Mouse (Mus musculus): ENCODE measurements at regions not wholly inside any gene's neighbourhood (a gene's known extent, or its start where the extent isn't known, plus 50 kb on each side); places are given as distances from the start of the nearest gene placed in this dataset.

- Histone ChIP-seq H3K36me3 (ENCODE audit: control insufficient read depth, insufficient read depth, low read length) (no peaks in the 10 kb centered on the region), H3K9ac (ENCODE audit: low read length) (no peak overlapping the region), H3K4me3 (ENCODE audit: low read depth, low read length) (no peak overlapping the region), H3K27ac (ENCODE audit: low read depth, low read length) (no peak overlapping the region), H3K27me3 (ENCODE audit: control insufficient read depth, insufficient read depth, low read length) (no peaks in the 10 kb centered on the region), H3K4me2 (no peak overlapping the region), H3K9me3 (ENCODE audit: control insufficient read depth, low read length) (no peaks in the 10 kb centered on the region), H3K4me1 (ENCODE audit: control insufficient read depth, insufficient read depth, low read length) (no peaks in the 10 kb centered on the region)
- no peak for ATAC-seq (ENCODE audit: low FRiP score)
- DNase-seq (ENCODE audit: low spot score, missing footprints), result no peak
- 84% methylated on average over 4 of the region's 4 CpGs for WGBS
Measured at GRCm38 (mm10) chr3:140059522-140060110, 854.1 kb downstream of the Stpg2 start.

- H3K27me3 ChIP-seq (ENCODE audit: control insufficient read depth, insufficient read depth, low read length), result no peaks in the 10 kb centered on the region
- H3K4me2 ChIP-seq, result no peak overlapping the region
- no peaks in the 10 kb centered on the region for H3K4me1 ChIP-seq (ENCODE audit: control insufficient read depth, insufficient read depth, low read length)
- 94% methylated on average over 10 of the region's 10 CpGs for WGBS
- no peak overlapping the region for H3K4me3 ChIP-seq (ENCODE audit: low read depth, low read length)
- no peak overlapping the region for H3K9ac ChIP-seq (ENCODE audit: low read length)
- H3K9me3 ChIP-seq (ENCODE audit: control insufficient read depth, low read length), result no peaks in the 10 kb centered on the region
- no peak for DNase-seq (ENCODE audit: low spot score, missing footprints)
- H3K36me3 ChIP-seq (ENCODE audit: control insufficient read depth, insufficient read depth, low read length), result no peaks in the 10 kb centered on the region
- no peak overlapping the region for H3K27ac ChIP-seq (ENCODE audit: low read depth, low read length)
- ATAC-seq (ENCODE audit: low FRiP score), result peak; percentile 22; the same call in 1 of the 2 replicates
Measured at GRCm38 (mm10) chr3:140061769-140062381, 856.4 kb downstream of the Stpg2 start.

DNA sequence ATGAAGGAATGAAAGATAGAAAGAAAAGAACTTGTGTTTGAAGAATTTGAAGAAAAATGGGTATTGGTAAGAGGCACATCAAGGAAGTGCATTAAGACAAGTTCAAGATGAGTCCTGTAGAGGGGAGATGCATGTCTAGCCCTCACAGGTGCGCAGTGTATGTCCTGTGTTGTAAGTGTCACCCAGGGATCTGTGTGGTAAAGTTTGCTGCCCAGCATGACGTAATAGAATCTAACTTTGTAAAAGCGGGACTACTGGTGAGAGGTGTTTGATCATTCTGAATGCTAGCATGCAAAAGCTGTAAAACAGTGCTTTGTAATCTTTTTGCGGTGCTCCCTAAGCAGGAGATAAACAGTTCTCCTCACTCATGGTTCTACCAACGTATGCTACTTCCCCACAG is 857.4 kb downstream of the Stpg2 start:
- no peaks in the 10 kb centered on the region for H3K36me3 ChIP-seq (ENCODE audit: control insufficient read depth, insufficient read depth, low read length)
- no peaks in the 10 kb centered on the region for H3K27me3 ChIP-seq (ENCODE audit: control insufficient read depth, insufficient read depth, low read length)
- H3K27ac ChIP-seq (ENCODE audit: low read depth, low read length), result no peak overlapping the region
- ATAC-seq (ENCODE audit: low FRiP score) (no peak), DNase-seq (ENCODE audit: low spot score, missing footprints) (no peak)
- no peaks in the 10 kb centered on the region for H3K9me3 ChIP-seq (ENCODE audit: control insufficient read depth, low read length)
- no peak overlapping the region for H3K4me2 ChIP-seq
- 93% methylated on average over 5 of the region's 5 CpGs for WGBS
- no peak overlapping the region for H3K9ac ChIP-seq (ENCODE audit: low read length)
- no peaks in the 10 kb centered on the region for H3K4me1 ChIP-seq (ENCODE audit: control insufficient read depth, insufficient read depth, low read length)
- H3K4me3 ChIP-seq (ENCODE audit: low read depth, low read length), result no peak overlapping the region

DNA sequence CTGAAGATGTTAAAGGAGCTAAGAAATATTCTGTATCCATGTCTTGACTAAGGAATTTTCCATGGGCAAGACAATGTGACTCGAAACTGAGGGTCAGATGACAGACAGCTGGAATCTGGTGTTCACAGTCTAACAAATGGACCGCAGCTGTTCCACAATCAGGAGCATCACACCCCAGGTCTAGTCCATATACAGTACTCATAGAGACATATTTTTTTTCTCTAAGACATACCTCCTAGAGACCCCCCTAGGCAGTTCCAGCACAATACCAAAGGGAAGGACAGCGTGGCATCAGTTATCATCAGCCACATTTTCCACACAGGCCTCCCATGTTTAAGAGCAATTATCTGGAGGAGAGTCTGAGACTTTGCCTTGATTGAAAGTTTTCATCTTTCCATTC is 878.8 kb downstream of the Stpg2 start:
- H3K4me3 ChIP-seq (ENCODE audit: low read depth, low read length), result no peak overlapping the region
- H3K27me3 ChIP-seq (ENCODE audit: control insufficient read depth, insufficient read depth, low read length), result no peaks in the 10 kb centered on the region
- ATAC-seq (ENCODE audit: low FRiP score) (no peak), DNase-seq (ENCODE audit: low spot score, missing footprints) (no peak)
- no peaks in the 10 kb centered on the region for H3K4me1 ChIP-seq (ENCODE audit: control insufficient read depth, insufficient read depth, low read length)
- no peaks in the 10 kb centered on the region for H3K9me3 ChIP-seq (ENCODE audit: control insufficient read depth, low read length)
- no peak overlapping the region for H3K4me2 ChIP-seq
- H3K36me3 ChIP-seq (ENCODE audit: control insufficient read depth, insufficient read depth, low read length), result no peaks in the 10 kb centered on the region
- H3K27ac ChIP-seq (ENCODE audit: low read depth, low read length), result no peak overlapping the region
- H3K9ac ChIP-seq (ENCODE audit: low read length), result no peak overlapping the region
- WGBS, result 89% methylated on average over 3 of the region's 3 CpGs

DNA sequence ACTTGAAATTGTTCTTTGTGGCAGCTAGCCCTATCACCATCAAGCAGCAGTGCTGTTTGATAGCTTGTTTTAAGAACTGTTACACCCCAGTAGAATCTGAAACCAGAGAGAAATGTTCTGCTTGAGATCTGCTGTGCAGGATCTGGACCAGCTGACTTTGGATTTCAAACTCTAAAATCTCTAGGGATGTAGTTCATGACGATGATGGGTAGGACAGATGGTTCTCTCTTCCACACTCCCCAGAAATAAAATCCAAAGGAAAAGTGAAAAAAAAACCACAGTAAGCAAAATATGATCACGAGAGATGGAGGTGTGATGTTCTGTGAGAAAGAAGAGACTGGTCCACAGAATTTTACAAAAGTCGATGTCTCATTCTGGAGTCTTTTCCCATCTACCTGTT is 879.9 kb downstream of the Stpg2 start:
- H3K36me3 ChIP-seq (ENCODE audit: control insufficient read depth, insufficient read depth, low read length), result no peaks in the 10 kb centered on the region
- H3K27ac ChIP-seq (ENCODE audit: low read depth, low read length), result no peak overlapping the region
- no peak overlapping the region for H3K4me2 ChIP-seq
- no peaks in the 10 kb centered on the region for H3K9me3 ChIP-seq (ENCODE audit: control insufficient read depth, low read length)
- ATAC-seq (ENCODE audit: low FRiP score) (no peak), DNase-seq (ENCODE audit: low spot score, missing footprints) (no peak)
- WGBS, result 90% methylated on average over 3 of the region's 3 CpGs
- no peaks in the 10 kb centered on the region for H3K4me1 ChIP-seq (ENCODE audit: control insufficient read depth, insufficient read depth, low read length)
- no peak overlapping the region for H3K4me3 ChIP-seq (ENCODE audit: low read depth, low read length)
- no peak overlapping the region for H3K9ac ChIP-seq (ENCODE audit: low read length)
- H3K27me3 ChIP-seq (ENCODE audit: control insufficient read depth, insufficient read depth, low read length), result no peaks in the 10 kb centered on the region

DNA sequence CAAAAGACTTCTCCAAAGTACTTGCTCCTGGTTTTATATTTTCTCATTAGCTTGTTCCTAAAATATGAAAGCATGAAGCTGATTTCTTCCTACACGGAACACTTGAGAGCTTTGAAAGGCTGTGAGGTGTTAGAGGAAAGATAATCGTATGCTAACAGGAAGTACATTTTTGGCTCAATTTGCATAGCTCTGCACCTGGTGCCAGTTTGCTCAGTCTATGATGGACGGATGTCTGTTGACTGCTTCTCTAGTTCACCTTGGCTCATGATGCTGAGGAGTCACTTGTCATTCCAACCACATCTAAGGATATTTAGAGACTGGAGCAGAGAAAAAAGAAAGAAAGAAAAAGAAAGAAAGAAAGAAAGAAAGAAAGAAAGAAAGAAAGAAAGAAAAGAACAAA is 882.5 kb downstream of the Stpg2 start:
- WGBS, result 90% methylated on average over 3 of the region's 3 CpGs
- Histone ChIP-seq H3K27ac (ENCODE audit: low read depth, low read length) (no peak overlapping the region), H3K9me3 (ENCODE audit: control insufficient read depth, low read length) (no peaks in the 10 kb centered on the region), H3K27me3 (ENCODE audit: control insufficient read depth, insufficient read depth, low read length) (no peaks in the 10 kb centered on the region), H3K36me3 (ENCODE audit: control insufficient read depth, insufficient read depth, low read length) (no peaks in the 10 kb centered on the region), H3K9ac (ENCODE audit: low read length) (no peak overlapping the region), H3K4me1 (ENCODE audit: control insufficient read depth, insufficient read depth, low read length) (no peaks in the 10 kb centered on the region), H3K4me2 (no peak overlapping the region), H3K4me3 (ENCODE audit: low read depth, low read length) (no peak overlapping the region)
- no peak for ATAC-seq (ENCODE audit: low FRiP score)
- DNase-seq (ENCODE audit: low spot score, missing footprints), result no peak

GRCm38 (mm10) chr3:140091900-140092299 is 886.4 kb downstream of the Stpg2 start:
- H3K4me2 ChIP-seq, result no peak overlapping the region
- no peak overlapping the region for H3K9ac ChIP-seq (ENCODE audit: low read length)
- 78% methylated on average over 2 of the region's 2 CpGs for WGBS
- H3K4me3 ChIP-seq (ENCODE audit: low read depth, low read length), result no peak overlapping the region
- DNase-seq (ENCODE audit: low spot score, missing footprints), result no peak
- H3K9me3 ChIP-seq (ENCODE audit: control insufficient read depth, low read length), result no peaks in the 10 kb centered on the region
- H3K27me3 ChIP-seq (ENCODE audit: control insufficient read depth, insufficient read depth, low read length), result no peaks in the 10 kb centered on the region
- no peak overlapping the region for H3K27ac ChIP-seq (ENCODE audit: low read depth, low read length)
- no peaks in the 10 kb centered on the region for H3K4me1 ChIP-seq (ENCODE audit: control insufficient read depth, insufficient read depth, low read length)
- ATAC-seq (ENCODE audit: low FRiP score), result no peak
- no peaks in the 10 kb centered on the region for H3K36me3 ChIP-seq (ENCODE audit: control insufficient read depth, insufficient read depth, low read length)

DNA sequence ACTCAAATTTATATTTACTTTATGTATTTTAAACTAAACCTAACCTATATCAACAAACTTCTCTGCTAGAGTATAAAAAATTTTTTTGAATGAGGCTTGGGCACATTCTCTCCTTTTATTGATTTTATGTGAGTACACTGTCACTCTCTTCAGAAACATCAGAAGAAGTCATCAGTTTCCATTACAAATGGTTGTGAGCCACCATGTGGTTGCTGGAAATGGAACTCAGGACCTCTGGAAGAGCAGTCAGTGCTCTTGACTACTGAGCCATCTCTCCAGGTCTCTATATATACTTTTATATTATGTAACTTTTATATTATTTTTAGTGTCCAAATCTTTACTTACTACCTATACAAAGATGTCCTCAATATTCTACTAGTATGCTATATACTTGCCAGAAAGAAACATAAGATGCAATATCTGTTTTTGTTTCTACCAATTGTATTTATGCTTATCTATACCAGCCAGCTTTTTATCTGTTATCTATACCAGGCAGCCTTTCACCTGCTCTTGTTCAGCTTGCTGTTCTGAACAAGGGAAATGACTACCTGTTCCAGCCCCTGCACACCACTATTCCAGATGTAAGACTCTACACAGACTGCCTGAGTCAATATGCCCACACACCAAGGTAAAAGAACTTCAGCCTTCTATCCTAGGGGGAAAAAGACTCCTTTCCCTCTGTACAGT is 891.5 kb downstream of the Stpg2 start:
- no peak for DNase-seq (ENCODE audit: low spot score, missing footprints)
- no peak overlapping the region for H3K4me2 ChIP-seq
- H3K9ac ChIP-seq (ENCODE audit: low read length), result no peak overlapping the region
- no peaks in the 10 kb centered on the region for H3K4me1 ChIP-seq (ENCODE audit: control insufficient read depth, insufficient read depth, low read length)
- H3K36me3 ChIP-seq (ENCODE audit: control insufficient read depth, insufficient read depth, low read length), result no peaks in the 10 kb centered on the region
- no peak overlapping the region for H3K4me3 ChIP-seq (ENCODE audit: low read depth, low read length)
- ATAC-seq (ENCODE audit: low FRiP score), result no peak
- H3K9me3 ChIP-seq (ENCODE audit: control insufficient read depth, low read length), result no peaks in the 10 kb centered on the region
- no peak overlapping the region for H3K27ac ChIP-seq (ENCODE audit: low read depth, low read length)
- no peaks in the 10 kb centered on the region for H3K27me3 ChIP-seq (ENCODE audit: control insufficient read depth, insufficient read depth, low read length)

DNA sequence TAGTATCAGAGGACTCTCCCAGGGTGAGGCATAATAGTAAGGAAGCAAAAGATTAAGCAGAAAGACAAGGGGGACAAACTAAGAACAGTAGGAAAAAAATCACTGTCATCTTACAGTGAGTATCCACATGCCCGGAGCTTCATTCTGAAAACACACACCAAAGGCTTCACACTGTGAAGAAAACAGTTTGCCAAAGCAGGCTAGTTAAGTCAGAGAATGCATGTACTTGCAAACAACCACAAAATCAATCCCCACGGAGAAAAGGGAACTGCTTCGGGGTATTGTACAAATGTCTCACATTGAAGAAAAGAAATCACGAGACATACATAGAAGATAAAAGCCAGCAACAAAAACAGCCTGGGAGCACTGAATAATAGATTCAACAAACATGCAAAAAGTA is 903.9 kb downstream of the Stpg2 start:
- no peak for DNase-seq (ENCODE audit: low spot score, missing footprints)
- H3K4me3 ChIP-seq (ENCODE audit: low read depth, low read length), result no peak overlapping the region
- WGBS, result 63% methylated on average over 4 of the region's 4 CpGs
- no peaks in the 10 kb centered on the region for H3K36me3 ChIP-seq (ENCODE audit: control insufficient read depth, insufficient read depth, low read length)
- no peaks in the 10 kb centered on the region for H3K9me3 ChIP-seq (ENCODE audit: control insufficient read depth, low read length)
- no peak overlapping the region for H3K27ac ChIP-seq (ENCODE audit: low read depth, low read length)
- ATAC-seq (ENCODE audit: low FRiP score), result no peak
- no peak overlapping the region for H3K4me2 ChIP-seq
- H3K4me1 ChIP-seq (ENCODE audit: control insufficient read depth, insufficient read depth, low read length), result no peaks in the 10 kb centered on the region
- no peaks in the 10 kb centered on the region for H3K27me3 ChIP-seq (ENCODE audit: control insufficient read depth, insufficient read depth, low read length)
- no peak overlapping the region for H3K9ac ChIP-seq (ENCODE audit: low read length)
